Mouse (Mus musculus) embryonic facial prominence, embryonic 11.5 days (tissue): Measurements from ENCODE around the gene Scaf8. TPM values are rescaled to one million over a fixed set of nuclear protein-coding genes. Genes with fewer than 3 reads are reported as not detected.
"Not testable (repeated sequence)": the region's sequence is repeated elsewhere in the genome, so short reads cannot be mapped to it uniquely, and the experiment has no call there.

Source experiments
- ATAC-seq: fragments of 200-750 bp; cut with Nextera tagmentation; replicated peaks from 2 replicates; pipeline ENCODE4 v1.8.0; 2017; ENCODE audit warnings: low read depth; ENCODE audit not compliant: insufficient number of reproducible peaks, low FRiP score, low TSS enrichment
- DNase-seq: peaks from one replicate; pipeline ENCODE4 v3.0.0-alpha.2; 2015; ENCODE audit warnings: low spot score
- H3K27ac ChIP-seq: fragments of 300-500 bp; sonication (generic); replicated peaks from 2 replicates; pipeline ENCODE4 v1.5.1; 2014; ENCODE audit warnings: mild to moderate bottlenecking, low read depth, low read length, control low read depth
- H3K27me3 ChIP-seq: fragments of 300-500 bp; sonication (generic); 2 replicates; pipeline ENCODE4 v1.6.1; 2014; ENCODE audit warnings: mild to moderate bottlenecking, low read length, moderate library complexity, mixed read lengths; ENCODE audit not compliant: control insufficient read depth, insufficient read depth
- H3K36me3 ChIP-seq: fragments of 300-500 bp; sonication (generic); replicated peaks from 2 replicates; pipeline ENCODE4 v1.6.1; 2014; ENCODE audit warnings: low read depth, mild to moderate bottlenecking, low read length, moderate library complexity, mixed read lengths; ENCODE audit not compliant: control insufficient read depth, insufficient read depth
- H3K4me1 ChIP-seq: fragments of 300-500 bp; sonication (generic); 2 replicates; pipeline ENCODE4 v1.6.1; 2014; ENCODE audit warnings: low read length, mixed read lengths; ENCODE audit not compliant: control insufficient read depth, insufficient read depth
- H3K4me2 ChIP-seq: fragments of 300-500 bp; sonication (generic); 2 replicates; pipeline ENCODE4 v1.6.1; 2014; ENCODE audit warnings: low read depth, mild to moderate bottlenecking, control low read depth, low read length, moderate library complexity
- H3K4me3 ChIP-seq: fragments of 300-500 bp; sonication (generic); 2 replicates; pipeline ENCODE4 v1.5.1; 2014; ENCODE audit warnings: low read depth, low read length, control low read depth
- H3K9ac ChIP-seq: fragments of 300-500 bp; sonication (generic); replicated peaks from 2 replicates; pipeline ENCODE4 v1.6.1; 2014; ENCODE audit warnings: mild to moderate bottlenecking, control low read depth, low read length
- H3K9me3 ChIP-seq: fragments of 300-500 bp; sonication (generic); replicated peaks from 2 replicates; pipeline ENCODE4 v1.6.1; 2016; ENCODE audit warnings: mild to moderate bottlenecking, low read length, inconsistent platforms, mixed read lengths; ENCODE audit not compliant: control insufficient read depth
- WGBS: fragments of 180-500 bp; shearing (Covaris S2); extraction: QIAGEN DNeasy Blood & Tissue Kit; methylation state at CpG from one replicate; pipeline ENCODE4 v1.1.7; 2014; 5-methylcytosine and 5-hydroxymethylcytosine counted together
- polyA plus RNA-seq: library from polyadenylated mRNA; unstranded; fragments of >200 nt; fragmentation: Nextera tagmentation; extraction: Ambion mirVana; gene quantifications from 2 replicates; pipeline ENCODE4 v1.2.1, GENCODE M21; 2014

The Scaf8 gene
- polyA plus RNA-seq, 1 experiment from 2014 or later: 28.5 TPM

DNA sequence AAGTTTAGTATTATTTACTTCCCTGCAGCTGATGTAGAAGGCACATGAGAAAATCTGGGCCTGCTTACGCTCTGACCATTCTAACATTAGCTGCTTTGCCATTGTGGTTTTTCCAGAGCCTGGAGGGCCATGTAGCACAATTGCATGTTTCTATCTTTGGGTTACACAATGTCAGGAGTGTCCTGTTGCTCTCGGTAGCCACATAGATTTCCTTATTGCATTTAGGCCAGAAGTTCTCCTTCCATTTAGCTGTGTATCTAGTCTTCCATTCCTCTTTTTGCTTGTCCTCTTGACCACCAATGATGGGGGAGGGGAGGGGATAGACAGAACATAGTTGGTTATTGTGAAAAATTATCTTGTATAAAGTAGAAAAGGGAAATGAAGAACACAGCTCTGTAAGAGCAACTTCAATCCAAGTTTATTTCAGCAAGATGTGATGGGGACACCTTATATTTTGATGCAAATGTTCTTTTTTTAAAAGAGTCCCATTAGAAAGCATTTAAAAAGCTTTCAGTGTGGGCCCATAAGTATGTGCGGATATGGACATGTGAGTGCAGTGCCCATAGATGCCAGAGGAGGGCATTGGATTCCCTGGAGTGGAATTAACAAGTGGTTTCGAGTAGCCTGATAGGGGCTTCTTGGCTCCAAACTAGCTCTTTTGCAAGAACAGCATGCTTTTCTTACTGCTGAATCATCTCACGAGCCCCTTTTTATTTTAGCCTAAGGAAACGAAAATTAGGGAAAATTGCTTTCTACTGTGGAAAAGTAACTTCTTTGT, 10.4 kb upstream of the Scaf8 start:
- no peak overlapping the region for H3K4me2 ChIP-seq
- no peak for ATAC-seq
- 87% methylated on average over 6 of the region's 6 CpGs for WGBS
- no peaks in the 10 kb centered on the region for H3K9me3 ChIP-seq
- no peak overlapping the region for H3K4me3 ChIP-seq
- DNase-seq: no peak
- H3K27me3 ChIP-seq: no peaks in the 10 kb centered on the region
- H3K4me1 ChIP-seq: no peaks in the 10 kb centered on the region
- no peak overlapping the region for H3K27ac ChIP-seq
- no peaks in the 10 kb centered on the region for H3K36me3 ChIP-seq
- H3K9ac ChIP-seq: no peak overlapping the region

DNA sequence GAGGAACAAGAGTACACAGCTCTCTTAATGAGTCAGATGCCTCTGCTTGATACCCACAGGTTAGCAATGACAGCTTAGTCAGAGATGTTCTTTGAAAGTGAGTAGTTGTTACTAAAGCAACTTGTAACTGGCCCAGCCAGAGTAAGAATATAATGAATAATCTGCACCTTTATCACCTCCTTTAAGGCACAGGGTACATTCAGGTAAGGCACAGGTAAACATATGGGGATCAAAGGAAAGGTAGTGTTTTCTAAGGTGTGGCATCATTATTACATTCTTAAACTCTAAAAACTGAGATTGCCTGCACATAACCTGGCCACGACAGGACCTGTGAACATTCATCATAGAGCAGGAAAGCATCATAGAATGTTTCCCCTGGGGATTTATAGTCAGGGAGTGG, 9.8 kb upstream of the Scaf8 start:
- H3K9me3 ChIP-seq: no peaks in the 10 kb centered on the region
- DNase-seq (no peak), ATAC-seq (no peak)
- H3K27me3 ChIP-seq: no peaks in the 10 kb centered on the region
- no peak overlapping the region for H3K27ac ChIP-seq
- H3K4me2 ChIP-seq: no peak overlapping the region
- WGBS: 86% methylated on average over 1 of the region's 1 CpGs
- no peak overlapping the region for H3K9ac ChIP-seq
- no peak overlapping the region for H3K4me3 ChIP-seq
- no peaks in the 10 kb centered on the region for H3K36me3 ChIP-seq
- no peaks in the 10 kb centered on the region for H3K4me1 ChIP-seq

DNA sequence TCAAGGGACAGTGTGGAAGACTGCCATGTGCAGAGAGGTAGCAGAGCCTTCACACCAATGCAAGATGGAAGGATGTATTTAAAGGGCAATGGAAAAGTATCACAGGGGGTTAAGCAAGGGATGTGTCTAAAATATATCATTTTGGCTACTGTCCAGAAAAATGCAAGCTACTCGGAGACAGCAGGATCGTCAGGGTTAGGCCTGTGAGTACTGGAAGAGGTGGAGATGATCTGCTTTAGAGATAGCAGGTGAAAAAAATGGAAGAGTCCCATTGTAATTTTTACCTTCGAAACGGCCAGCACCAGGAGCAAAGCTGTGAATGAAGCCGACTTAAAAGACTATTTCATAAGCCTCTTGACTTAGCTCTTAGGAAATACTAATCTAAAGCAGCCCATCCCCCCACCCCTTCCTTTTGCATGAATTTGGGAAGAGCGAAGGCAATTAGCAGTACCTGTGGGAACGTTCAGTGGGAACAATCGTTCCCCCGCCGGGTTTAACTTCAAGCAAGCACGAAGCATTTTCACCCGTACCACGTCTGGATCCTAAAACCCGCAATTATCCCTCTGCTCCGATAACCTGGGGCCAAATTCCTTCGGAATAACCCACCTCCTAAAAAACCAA, 925 bp upstream of the Scaf8 start:
- DNase-seq (peak; percentile 50), ATAC-seq (no peak)
- Histone ChIP-seq H3K9ac (peak overlapping the region; percentile 98), H3K4me3 (peak overlapping the region; percentile 96), H3K27me3 (no peaks in the 10 kb centered on the region), H3K9me3 (no peaks in the 10 kb centered on the region), H3K4me2 (peak overlapping the region; percentile 41), H3K27ac (peak overlapping the region; percentile 99), H3K36me3 (no peaks in the 10 kb centered on the region), H3K4me1 (no peaks in the 10 kb centered on the region)
- WGBS: 3% methylated on average over 16 of the region's 16 CpGs

DNA sequence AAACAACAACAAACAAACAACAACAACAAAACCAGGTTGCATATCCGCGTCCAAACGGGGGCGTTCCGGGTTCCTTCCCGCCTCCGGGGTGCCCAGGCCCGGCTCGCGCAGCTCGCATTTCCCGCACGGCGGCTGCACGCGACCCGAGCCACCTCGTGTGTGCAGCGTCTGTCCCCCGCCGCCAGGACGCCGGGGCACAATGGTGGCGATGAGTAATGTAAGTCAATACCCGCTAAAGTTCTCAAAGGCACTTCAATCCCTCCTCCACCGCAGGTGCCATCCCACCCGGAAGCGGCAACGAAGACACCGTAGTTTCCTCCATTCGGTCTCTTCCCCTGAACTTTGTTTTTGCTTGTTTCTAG, 433 bp upstream of the Scaf8 start:
- ATAC-seq: peak; percentile 60
- peak overlapping the region; percentile 96 for H3K4me3 ChIP-seq
- H3K9ac ChIP-seq: peak overlapping the region; percentile 98
- H3K4me2 ChIP-seq: peak overlapping the region; percentile 41
- peak overlapping the region; percentile 99 for H3K27ac ChIP-seq
- under 1% methylated on average over 31 of the region's 31 CpGs for WGBS
- no peaks in the 10 kb centered on the region for H3K36me3 ChIP-seq
- no peaks in the 10 kb centered on the region for H3K4me1 ChIP-seq
- H3K9me3 ChIP-seq: no peaks in the 10 kb centered on the region
- no peak for DNase-seq
- H3K27me3 ChIP-seq: no peaks in the 10 kb centered on the region

DNA sequence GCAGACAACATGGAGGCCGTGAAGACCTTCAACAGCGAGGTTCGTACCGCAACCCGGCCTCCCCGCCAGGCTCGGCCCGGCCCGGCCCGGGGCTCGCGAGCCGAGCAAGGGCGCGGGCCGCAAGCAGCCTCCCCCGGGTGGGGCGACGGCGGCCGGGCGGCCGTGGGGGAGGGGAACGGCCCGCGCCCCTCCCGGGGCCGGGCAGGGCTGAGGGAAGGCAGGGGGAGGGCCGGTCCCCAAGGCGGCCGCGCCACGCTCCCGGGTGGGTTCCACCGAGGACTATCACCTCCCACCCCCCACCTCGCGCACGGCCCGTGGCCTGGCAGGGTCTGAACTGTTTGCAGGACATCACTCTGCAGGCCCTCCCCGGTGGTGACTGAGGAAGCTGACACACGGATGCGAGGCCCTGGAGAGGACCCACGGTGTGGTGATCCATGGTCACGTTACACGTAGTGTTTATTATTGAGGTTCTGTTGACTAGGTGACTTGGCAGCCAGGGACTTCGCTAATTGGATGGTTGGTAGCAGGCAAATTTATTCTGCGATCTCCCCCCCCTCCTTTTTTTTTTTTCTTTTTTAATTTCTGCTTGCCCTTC, 705 bp downstream of the Scaf8 start:
- DNase-seq: peak; percentile 40
- ATAC-seq: peak; percentile 57
- Histone ChIP-seq H3K4me2 (peak overlapping the region; percentile 58), H3K4me3 (peak overlapping the region; percentile 96), H3K4me1 (no peaks in the 10 kb centered on the region), H3K9me3 (no peaks in the 10 kb centered on the region), H3K36me3 (no peaks in the 10 kb centered on the region), H3K27ac (peak overlapping the region; percentile 99), H3K27me3 (no peaks in the 10 kb centered on the region), H3K9ac (peak overlapping the region; percentile 98)
- under 1% methylated on average over 32 of the region's 47 CpGs for WGBS

DNA sequence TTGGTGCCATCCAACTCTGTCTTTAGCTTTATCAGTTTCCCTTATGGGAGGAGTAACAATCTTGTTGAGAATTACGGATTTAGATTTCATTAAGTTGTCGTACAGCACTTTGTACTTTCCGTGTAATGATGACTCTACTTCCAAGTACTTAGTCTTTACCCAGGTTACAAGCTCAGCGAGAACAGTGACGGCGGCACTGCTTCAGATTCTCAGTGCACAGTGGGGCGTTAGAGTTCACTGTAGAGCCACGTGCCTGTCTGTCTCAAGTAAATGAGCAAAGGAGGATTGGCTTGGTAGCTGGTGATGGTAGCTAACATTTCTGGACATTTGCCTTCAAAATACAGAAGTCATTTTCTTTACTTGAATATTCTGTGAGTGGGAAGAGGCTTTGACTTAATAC, 6.2 kb downstream of the Scaf8 start:
- not testable (repeated sequence) for H3K9me3 ChIP-seq, ATAC-seq, H3K4me1 ChIP-seq, H3K36me3 ChIP-seq, DNase-seq, H3K4me2 ChIP-seq, H3K4me3 ChIP-seq, H3K27me3 ChIP-seq, H3K27ac ChIP-seq, H3K9ac ChIP-seq
- WGBS: 87% methylated on average over 8 of the region's 8 CpGs

DNA sequence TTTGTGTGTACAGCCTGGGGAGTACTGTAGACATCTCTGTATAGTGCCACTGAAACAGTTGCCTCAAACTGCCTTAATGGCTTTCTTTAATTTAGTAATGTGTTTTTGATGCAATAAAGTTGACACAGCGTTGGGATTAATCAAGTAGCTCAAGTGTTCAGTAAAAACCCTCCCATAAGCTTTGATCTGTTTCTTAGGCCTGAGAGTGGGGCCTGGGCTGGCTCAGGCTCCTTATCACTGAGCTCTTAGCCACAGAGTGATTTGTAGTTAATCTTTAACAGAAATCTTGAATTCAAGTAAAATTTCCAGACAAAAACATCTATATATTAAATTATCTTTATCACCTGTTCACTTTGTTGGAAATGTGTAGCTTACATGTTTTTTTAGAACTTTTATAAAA, 8.8 kb downstream of the Scaf8 start:
- H3K4me3 ChIP-seq, ATAC-seq, H3K27ac ChIP-seq, H3K36me3 ChIP-seq, H3K4me1 ChIP-seq, H3K9me3 ChIP-seq, H3K9ac ChIP-seq, DNase-seq, H3K27me3 ChIP-seq, H3K4me2 ChIP-seq: not testable (repeated sequence)
- WGBS: 89% methylated on average over 1 of the region's 1 CpGs

DNA sequence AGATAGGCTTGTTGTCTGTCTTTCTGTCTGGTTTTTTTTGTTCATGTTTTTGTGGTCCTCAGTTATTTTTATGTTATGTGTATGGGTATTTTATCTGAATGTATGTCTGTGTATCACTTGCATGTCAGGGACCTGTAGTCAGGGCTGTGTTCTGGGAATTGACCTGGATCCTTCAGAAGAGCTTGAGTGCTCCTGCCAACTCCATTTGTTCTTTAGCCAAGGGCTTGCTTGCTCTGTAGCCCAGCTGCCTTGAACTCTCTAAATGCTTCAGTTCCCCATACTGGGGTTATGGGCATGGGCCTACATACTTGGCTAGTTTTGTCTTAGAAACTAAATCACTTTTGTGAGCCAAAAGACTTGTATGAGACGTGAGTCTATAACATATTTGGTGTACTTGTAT, 13.9 kb downstream of the Scaf8 start:
- H3K36me3 ChIP-seq: no peaks in the 10 kb centered on the region
- H3K9me3 ChIP-seq: no peaks in the 10 kb centered on the region
- no peak overlapping the region for H3K4me2 ChIP-seq
- no peaks in the 10 kb centered on the region for H3K27me3 ChIP-seq
- no peaks in the 10 kb centered on the region for H3K4me1 ChIP-seq
- no peak overlapping the region for H3K27ac ChIP-seq
- H3K9ac ChIP-seq: no peak overlapping the region
- WGBS: 94% methylated on average over 1 of the region's 1 CpGs
- ATAC-seq (no peak), DNase-seq (no peak)
- no peak overlapping the region for H3K4me3 ChIP-seq
